Mouse (Mus musculus) brown adipose tissue, adult 24 weeks (tissue): ENCODE results near the gene Stx6. TPM values are rescaled to one million over a fixed set of nuclear protein-coding genes. Genes with fewer than 3 reads are reported as not detected.

Experiments used
- H3K27ac ChIP-seq: fragments of 200-500 bp; replicated peaks from 2 replicates; pipeline ENCODE4 v1.5.1; 2012; ENCODE audit warnings: low read depth, mild to moderate bottlenecking, low read length
- H3K4me1 ChIP-seq: fragments of 200-500 bp; 2 replicates; pipeline ENCODE4 v1.6.1; 2012; ENCODE audit warnings: low read length, mixed read lengths; ENCODE audit not compliant: control insufficient read depth, insufficient read depth, insufficient read length
- H3K4me3 ChIP-seq: fragments of 200-500 bp; 2 replicates; pipeline ENCODE4 v1.5.1; 2012; ENCODE audit warnings: low read depth, mild to moderate bottlenecking, low read length, moderate library complexity; ENCODE audit not compliant: insufficient read depth
- polyA plus RNA-seq: library from polyadenylated mRNA; stranded (reverse); fragments of >200 nt; gene quantifications from 2 replicates; pipeline ENCODE4 v1.2.4, GENCODE M21; 2012; ENCODE audit not compliant: missing spikeins, insufficient read depth, insufficient read length

The Stx6 gene
- polyA plus RNA-seq, 1 experiment = 43.5 TPM

GRCm38 (mm10) chr1:155243797-155244770 is 85.6 kb downstream of the Stx6 start, which contains the start of gene BC034090:
BC034090 (minus strand) TSS chr1:155244444.
- Histone ChIP-seq H3K4me1 (no peaks in the 10 kb centered on the region), H3K4me3 (peak within 1 kb of the TSS; percentile 69), H3K27ac (no peak within 1 kb of the TSS)

- Histone ChIP-seq H3K27ac (no peak overlapping the region), H3K4me1 (no peaks in the 10 kb centered on the region), H3K4me3 (peak overlapping the region; percentile 69)
Measured at GRCm38 (mm10) chr1:155244771-155245211, 86.3 kb downstream of the Stx6 start.

- Histone ChIP-seq H3K27ac (no peak overlapping the region), H3K4me3 (peak overlapping the region; percentile 69; the same call in 1 of the 2 replicates), H3K4me1 (no peaks in the 10 kb centered on the region)
Measured at GRCm38 (mm10) chr1:155245516-155245915, 87.0 kb downstream of the Stx6 start.

- Histone ChIP-seq H3K4me1 (no peaks in the 10 kb centered on the region), H3K4me3 (no peak overlapping the region), H3K27ac (no peak overlapping the region)
Measured at GRCm38 (mm10) chr1:155247441-155247840, 88.9 kb downstream of the Stx6 start.

DNA sequence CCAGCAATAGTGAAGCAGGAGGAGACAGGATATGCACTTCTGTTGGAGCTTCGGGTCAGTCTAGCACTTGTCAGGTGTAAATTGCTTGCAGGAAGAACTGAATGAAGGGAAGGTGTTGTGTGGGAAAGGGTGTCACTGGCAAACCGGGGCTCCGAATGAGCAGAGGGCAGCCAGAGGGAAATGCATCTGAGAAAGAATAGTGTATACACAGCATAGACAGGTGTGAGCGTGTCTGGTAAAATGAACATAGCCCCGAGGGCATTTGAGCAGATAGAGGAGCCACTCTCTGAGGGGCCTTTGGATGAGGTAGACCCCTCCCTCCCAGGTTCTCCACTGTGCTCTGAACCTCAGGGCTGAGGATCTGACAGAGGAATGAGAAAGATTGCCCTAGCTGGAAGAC is 89.5 kb downstream of the Stx6 start:
- Histone ChIP-seq H3K4me1 (no peaks in the 10 kb centered on the region), H3K4me3 (no peak overlapping the region), H3K27ac (no peak overlapping the region)

DNA sequence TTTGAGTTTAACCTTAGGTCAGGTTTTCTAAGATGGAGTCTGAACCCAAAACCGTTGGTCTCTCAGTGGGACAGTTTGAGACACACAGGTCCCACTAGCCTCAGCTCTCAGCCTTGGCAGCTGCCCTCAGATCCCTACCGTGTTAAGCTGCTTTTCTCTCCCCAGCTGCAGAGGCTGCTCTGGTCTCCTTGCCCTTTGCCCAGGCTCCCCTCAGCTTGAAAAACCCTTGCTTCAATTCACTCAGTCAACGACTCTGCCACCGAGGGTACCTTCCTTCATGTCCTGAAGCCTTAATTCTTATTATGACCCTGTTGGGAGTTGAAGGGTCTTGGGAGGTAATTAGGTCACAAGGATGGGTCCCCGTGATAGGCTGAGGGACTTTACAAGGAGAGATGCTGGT is 91.4 kb downstream of the Stx6 start:
- H3K27ac ChIP-seq = no peak overlapping the region
- no peak overlapping the region for H3K4me3 ChIP-seq
- H3K4me1 ChIP-seq = no peaks in the 10 kb centered on the region

- H3K4me1 ChIP-seq = no peaks in the 10 kb centered on the region
- H3K27ac ChIP-seq = no peak overlapping the region
- no peak overlapping the region for H3K4me3 ChIP-seq
Measured at GRCm38 (mm10) chr1:155250531-155251135, 92.1 kb downstream of the Stx6 start.

- no peak overlapping the region for H3K4me3 ChIP-seq
- no peaks in the 10 kb centered on the region for H3K4me1 ChIP-seq
- no peak overlapping the region for H3K27ac ChIP-seq
Measured at GRCm38 (mm10) chr1:155251596-155251995, 93.1 kb downstream of the Stx6 start.

GRCm38 (mm10) chr1:155252631-155253121 is 94.2 kb downstream of the Stx6 start:
- Histone ChIP-seq H3K27ac (no peak overlapping the region), H3K4me3 (no peak overlapping the region)

DNA sequence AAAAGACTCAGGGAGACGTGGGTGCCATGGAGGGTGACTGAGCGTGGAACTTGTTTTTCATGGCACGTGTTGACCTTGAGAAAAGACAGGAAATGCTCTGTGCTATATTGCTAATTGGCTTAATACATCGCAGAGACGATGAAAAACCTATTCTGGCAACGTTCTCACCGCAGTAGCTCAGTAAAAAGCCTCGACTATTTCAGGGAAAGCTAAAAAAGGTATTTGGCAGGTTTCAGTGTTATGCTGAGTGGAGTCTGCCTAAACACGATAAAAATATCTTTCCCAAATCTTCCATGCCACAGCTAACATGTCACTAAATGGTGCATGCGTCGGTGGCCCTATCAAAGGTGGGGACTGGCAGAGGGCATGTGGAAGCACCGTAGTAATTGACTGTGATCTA is 94.6 kb downstream of the Stx6 start:
- no peak overlapping the region for H3K27ac ChIP-seq
- no peak overlapping the region for H3K4me3 ChIP-seq
- no peaks in the 10 kb centered on the region for H3K4me1 ChIP-seq

More at GRCm38 (mm10) chr1:155252631-155253121, 94.2 kb downstream of the Stx6 start:
- no peaks in the 10 kb centered on the region for H3K4me1 ChIP-seq

- H3K4me1 ChIP-seq = no peaks in the 10 kb centered on the region
Measured at GRCm38 (mm10) chr1:155254309-155254708, 95.8 kb downstream of the Stx6 start.

More at GRCm38 (mm10) chr1:155254309-155254708, 95.8 kb downstream of the Stx6 start:
- no peak overlapping the region for H3K4me3 ChIP-seq
- H3K27ac ChIP-seq = no peak overlapping the region

Other genes starting within 250 kb of the Stx6 start
- 3.2 and 5.6 TPM in 2 replicates for gene Ier5, start 59.1 kb upstream of the Stx6 start, polyA plus RNA-seq
- gene Mr1, start 11.9 kb upstream of the Stx6 start, polyA plus RNA-seq = 11.6 and 19.3 TPM in 2 replicates
- gene BC034090, start 85.7 kb downstream of the Stx6 start, polyA plus RNA-seq = 6.1 and 7.5 TPM in 2 replicates